Mouse (Mus musculus) CH12.LX (cell line): ENCODE data around the gene Fnip1. TPM values are rescaled to one million over a fixed set of nuclear protein-coding genes. Genes with fewer than 3 reads are reported as not detected.

Experiments
- DNase-seq: peaks from one replicate; pipeline ENCODE4 v3.0.0-alpha.2; 2013; ENCODE audit errors: extremely low read depth
- H3K27ac ChIP-seq: 2 replicates; pipeline ENCODE4 v1.5.1; 2012; ENCODE audit warnings: low read depth, mild to moderate bottlenecking, control low read depth, moderate library complexity; ENCODE audit not compliant: insufficient read depth
- H3K27me3 ChIP-seq: replicated peaks from 2 replicates; pipeline ENCODE3; 2012; ENCODE audit warnings: inconsistent platforms
- H3K36me3 ChIP-seq, 2 experiments: replicated peaks in 1 of 2; 2 replicates each; pipeline versions ENCODE3 to v1.6.1; 2012; ENCODE audit warnings: inconsistent platforms in 1 of 2, low read length in 1 of 2, mild to moderate bottlenecking in 1 of 2, mixed read lengths in 1 of 2, moderate library complexity in 1 of 2; ENCODE audit not compliant: control insufficient read depth in 1 of 2, insufficient read depth in 1 of 2
- H3K4me1 ChIP-seq, 2 experiments: 2 replicates each; pipeline ENCODE4 v1.6.1; 2012; ENCODE audit warnings: inconsistent platforms in 1 of 2, moderate library complexity in 1 of 2; ENCODE audit not compliant: insufficient read depth in 2 of 2, control insufficient read depth in 1 of 2
- H3K4me2 ChIP-seq: 2 replicates; pipeline ENCODE4 v1.6.1; 2012; ENCODE audit warnings: low read depth, mild to moderate bottlenecking, control low read depth; ENCODE audit not compliant: poor library complexity, insufficient read depth, severe bottlenecking
- H3K4me3 ChIP-seq, 3 experiments: fragments of 150-350 bp in 1 of 3; sonication (generic) in 1 of 3; replicated peaks in 1 of 3; 2 replicates each; pipeline versions ENCODE3 to v1.5.1; 2011 to 2012; ENCODE audit warnings: low read depth in 2 of 3, low read length in 2 of 3, mild to moderate bottlenecking in 2 of 3, moderate library complexity in 2 of 3, control low read depth in 1 of 3, improper control_type of control experiment in 1 of 3, inconsistent platforms in 1 of 3, mixed read lengths in 1 of 3; ENCODE audit not compliant: poor library complexity in 1 of 3
- H3K79me2 ChIP-seq: replicated peaks from 2 replicates; pipeline ENCODE4 v1.6.1; 2012; ENCODE audit warnings: mild to moderate bottlenecking, moderate library complexity; ENCODE audit not compliant: control insufficient read depth, poor library complexity, insufficient read depth, severe bottlenecking; ENCODE audit errors: extremely low read depth
- H3K9ac ChIP-seq: 2 replicates; pipeline ENCODE4 v1.6.1; 2012; ENCODE audit warnings: low read depth, mild to moderate bottlenecking, control low read depth, moderate library complexity; ENCODE audit not compliant: insufficient read depth
- H3K9me3 ChIP-seq: replicated peaks from 2 replicates; pipeline ENCODE3; 2012; ENCODE audit warnings: low read length, inconsistent platforms, mixed read lengths
- BHLHE40 ChIP-seq: IDR thresholded peaks from 2 replicates; pipeline ENCODE4 v1.6.1; 2011; ENCODE audit warnings: mild to moderate bottlenecking, low read depth, low read length, improper control_type of control experiment
- CHD2 ChIP-seq: IDR thresholded peaks from 2 replicates; pipeline ENCODE4 v1.6.1; 2011; ENCODE audit warnings: low read length, improper control_type of control experiment
- CTCF ChIP-seq, 2 experiments: IDR thresholded peaks in 1 of 2; conservative IDR thresholded peaks in 1 of 2; 2 replicates each; pipeline ENCODE4 v1.5.1; 2011 to 2012; ENCODE audit warnings: low read depth in 2 of 2, low read length in 2 of 2, improper control_type of control experiment in 1 of 2, inconsistent platforms in 1 of 2, mild to moderate bottlenecking in 1 of 2, moderate library complexity in 1 of 2
- ELF1 ChIP-seq: IDR thresholded peaks from 2 replicates; pipeline ENCODE4 v1.6.1; 2014; ENCODE audit warnings: low read depth, mild to moderate bottlenecking, inconsistent platforms, low read length, improper control_type of control experiment
- EP300 ChIP-seq: IDR thresholded peaks from 2 replicates; pipeline ENCODE4 v1.6.1; 2011; ENCODE audit warnings: low read length, improper control_type of control experiment
- HCFC1 ChIP-seq: IDR thresholded peaks from 2 replicates; pipeline ENCODE4 v1.6.1; 2012; ENCODE audit warnings: low read depth, mild to moderate bottlenecking, inconsistent platforms, low read length, improper control_type of control experiment
- IRF4 ChIP-seq: IDR thresholded peaks from 2 replicates; pipeline ENCODE4 v1.6.1; 2014; ENCODE audit warnings: low read depth, mild to moderate bottlenecking, inconsistent platforms, low read length, improper control_type of control experiment
- JUN ChIP-seq: IDR thresholded peaks from 2 replicates; pipeline ENCODE4 v1.6.1; 2011; ENCODE audit warnings: low read depth, mild to moderate bottlenecking, low read length, improper control_type of control experiment, moderate library complexity; ENCODE audit not compliant: insufficient read depth
- JUND ChIP-seq: conservative IDR thresholded peaks from 2 replicates; pipeline ENCODE4 v1.6.1; 2011; ENCODE audit warnings: low read depth, low read length, improper control_type of control experiment
- KAT2A ChIP-seq: IDR thresholded peaks from 2 replicates; pipeline ENCODE4 v1.6.1; 2012; ENCODE audit warnings: low read length, improper control_type of control experiment, inconsistent platforms; ENCODE audit not compliant: insufficient replicate concordance
- MAFK ChIP-seq: IDR thresholded peaks from 2 replicates; pipeline ENCODE4 v1.6.1; 2011; ENCODE audit warnings: low read length, improper control_type of control experiment; ENCODE audit not compliant: insufficient replicate concordance
- MAX ChIP-seq: IDR thresholded peaks from 2 replicates; pipeline ENCODE4 v1.6.1; 2011; ENCODE audit warnings: low read length, improper control_type of control experiment
- MEF2A ChIP-seq: IDR thresholded peaks from 2 replicates; pipeline ENCODE4 v1.6.1; 2014; ENCODE audit warnings: low read depth, mild to moderate bottlenecking, inconsistent platforms, low read length, improper control_type of control experiment, borderline replicate concordance
- MXI1 ChIP-seq: IDR thresholded peaks from 2 replicates; pipeline ENCODE4 v1.6.1; 2011; ENCODE audit warnings: mild to moderate bottlenecking, low read depth, low read length, improper control_type of control experiment
- MYC ChIP-seq: IDR thresholded peaks from 2 replicates; pipeline ENCODE4 v1.6.1; 2011; ENCODE audit warnings: low read depth, mild to moderate bottlenecking, improper control_type of control experiment, low read length
- NRF1 ChIP-seq: IDR thresholded peaks from 2 replicates; pipeline ENCODE4 v1.6.1; 2014; ENCODE audit warnings: low read depth, mild to moderate bottlenecking, inconsistent platforms, low read length, improper control_type of control experiment, moderate library complexity
- POLR2A ChIP-seq: IDR thresholded peaks from 2 replicates; pipeline ENCODE4 v1.6.1; 2011; ENCODE audit warnings: low read depth, mild to moderate bottlenecking, improper control_type of control experiment, low read length
- POLR2AphosphoS2 ChIP-seq: IDR thresholded peaks from 2 replicates; pipeline ENCODE4 v1.6.1; 2011; ENCODE audit warnings: low read depth, low read length, improper control_type of control experiment
- RAD21 ChIP-seq: IDR thresholded peaks from 2 replicates; pipeline ENCODE4 v1.6.1; 2011; ENCODE audit warnings: low read depth, mild to moderate bottlenecking, low read length, improper control_type of control experiment, moderate library complexity
- RCOR1 ChIP-seq: conservative IDR thresholded peaks from 2 replicates; pipeline ENCODE4 v1.6.1; 2012; ENCODE audit warnings: low read depth, mild to moderate bottlenecking, inconsistent platforms, low read length, improper control_type of control experiment
- SIN3A ChIP-seq: IDR thresholded peaks from 2 replicates; pipeline ENCODE4 v1.6.1; 2012; ENCODE audit warnings: low read length, improper control_type of control experiment, inconsistent platforms
- SMC3 ChIP-seq: IDR thresholded peaks from 2 replicates; pipeline ENCODE4 v1.6.1; 2011; ENCODE audit warnings: low read depth, low read length, improper control_type of control experiment
- TBP ChIP-seq: conservative IDR thresholded peaks from 2 replicates; pipeline ENCODE4 v1.6.1; 2011; ENCODE audit warnings: low read depth, low read length, improper control_type of control experiment
- UBTF ChIP-seq: IDR thresholded peaks from 2 replicates; pipeline ENCODE4 v1.6.1; 2012; ENCODE audit warnings: low read depth, mild to moderate bottlenecking, inconsistent platforms, low read length, improper control_type of control experiment, moderate library complexity
- USF1 ChIP-seq: IDR thresholded peaks from 2 replicates; pipeline ENCODE4 v1.6.1; 2014; ENCODE audit warnings: low read depth, mild to moderate bottlenecking, inconsistent platforms, low read length, improper control_type of control experiment
- ZC3H11A ChIP-seq: IDR thresholded peaks from 2 replicates; pipeline ENCODE4 v1.6.1; 2012; ENCODE audit warnings: low read depth, mild to moderate bottlenecking, inconsistent platforms, low read length, improper control_type of control experiment
- ZKSCAN1 ChIP-seq: IDR thresholded peaks from 2 replicates; pipeline ENCODE4 v1.6.1; 2012; ENCODE audit warnings: low read depth, inconsistent platforms, low read length, improper control_type of control experiment, borderline replicate concordance
- ZNF384 ChIP-seq: IDR thresholded peaks from 2 replicates; pipeline ENCODE4 v1.6.1; 2012; ENCODE audit warnings: low read depth, low read length, improper control_type of control experiment, inconsistent platforms
- dilution Hi-C: fragments of 300-500 bp; cut with MboI; formaldehyde crosslinking; loops from 2 replicates; pipeline ENCODE4 v1.14.3; 2020; ENCODE audit warnings: low sequenced_read_pairs; ENCODE audit not compliant: extremely low pct_unique_long_range_greater_than_20kb, extremely low pct_ligation_motif_present
- in situ Hi-C: fragments of 300-500 bp; cut with MboI; formaldehyde crosslinking; loops from 3 replicates; pipeline ENCODE4 v1.14.3; 2019; ENCODE audit warnings: low sequenced_read_pairs, low pct_ligation_motif_present, low pct_unique_long_range_greater_than_20kb, mixed read lengths
- polyA plus RNA-seq: library from polyadenylated mRNA; unstranded; fragments of >175 nt; gene quantifications from 2 replicates; pipeline ENCODE4 v1.2.1, GENCODE M21; 2012; ENCODE audit warnings: low read depth; ENCODE audit not compliant: insufficient read length
- total RNA-seq, 2 experiments: library from RNA; depleted of rRNA; stranded (reverse); fragments of 300-350 nt in 1 of 2; fragments of >200 nt in 1 of 2; gene quantifications; 2 replicates each; pipeline ENCODE4 v1.2.3; 2012 to 2014

Fnip1 gene
- total and polyA plus RNA-seq, 3 experiments = 15.4 to 24.5 (median 21.8) TPM

DNA sequence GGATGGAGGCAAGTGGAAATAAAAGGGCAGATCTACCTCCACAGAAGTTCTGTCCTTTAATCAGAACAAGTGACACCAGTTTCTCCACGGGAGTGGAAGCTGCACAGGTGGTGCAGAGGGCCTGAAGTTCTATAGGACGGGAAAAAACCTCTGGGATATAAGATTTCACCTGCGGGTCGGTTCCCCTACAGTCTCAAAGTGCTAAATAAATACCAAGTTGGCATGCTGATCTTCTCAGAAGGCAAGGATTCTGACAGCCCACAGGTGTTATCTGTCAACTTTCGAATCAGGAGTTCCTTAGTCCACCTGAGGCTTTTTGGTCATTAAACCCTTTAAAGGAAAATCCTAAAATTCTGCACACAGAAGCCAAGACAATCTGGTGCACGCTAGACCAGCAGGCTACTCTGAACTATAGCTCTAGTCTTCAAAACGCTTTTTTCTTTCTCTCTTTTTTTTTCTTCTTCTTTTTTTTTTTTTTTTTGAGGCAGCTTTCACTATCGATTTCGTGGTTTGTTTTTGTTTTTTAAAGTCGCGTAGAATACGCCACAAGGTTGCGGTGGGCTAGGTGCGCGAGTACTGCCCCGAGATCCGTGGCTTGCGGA lies 84.0 kb downstream of the Fnip1 start:
- Histone ChIP-seq H3K4me3 (peak overlapping the region; percentile 56 to 82 (median 67)), H3K27ac (peak overlapping the region; percentile 78), H3K36me3 (peaks cover 0 to 7% of the 10 kb centered on the region in 2 experiments), H3K4me2 (peak overlapping the region; percentile 92), H3K27me3 (no peaks in the 10 kb centered on the region), H3K9ac (peak overlapping the region; percentile 96), H3K9me3 (no peaks in the 10 kb centered on the region), H3K4me1 (peaks cover 5 to 48% of the 10 kb centered on the region in 2 experiments), H3K79me2 (peaks cover 34% of the 10 kb centered on the region)
- dilution Hi-C loops = no loop called here
- no peak for TF ChIP-seq MAX
- TF ChIP-seq JUN = no peak
- no peak for TF ChIP-seq CTCF (conservative IDR thresholded peaks at IDR 0.05 in 1 of 2, IDR thresholded peaks at IDR 0.05 in 1 of 2; ENCODE audit: low read depth in 2 of 2, low read length in 2 of 2)
- TF ChIP-seq SIN3A = peak; percentile 19; the same call in 1 of the 2 replicates
- TF ChIP-seq MYC = 0 out of 2 replicates have a peak, but pooled peaks have one; percentile 1
- peak; percentile 45; the same call in 1 of the 2 replicates for TF ChIP-seq MXI1
- TF ChIP-seq ZNF384 = peak; percentile 98
- in situ Hi-C loops = loop anchor here (10.0 kb wide), 1 partner anchor 343 kb away; the partner anchor contains the start of genes Hint1 and Lyrm7
- DNase-seq = peak; percentile 29

DNA sequence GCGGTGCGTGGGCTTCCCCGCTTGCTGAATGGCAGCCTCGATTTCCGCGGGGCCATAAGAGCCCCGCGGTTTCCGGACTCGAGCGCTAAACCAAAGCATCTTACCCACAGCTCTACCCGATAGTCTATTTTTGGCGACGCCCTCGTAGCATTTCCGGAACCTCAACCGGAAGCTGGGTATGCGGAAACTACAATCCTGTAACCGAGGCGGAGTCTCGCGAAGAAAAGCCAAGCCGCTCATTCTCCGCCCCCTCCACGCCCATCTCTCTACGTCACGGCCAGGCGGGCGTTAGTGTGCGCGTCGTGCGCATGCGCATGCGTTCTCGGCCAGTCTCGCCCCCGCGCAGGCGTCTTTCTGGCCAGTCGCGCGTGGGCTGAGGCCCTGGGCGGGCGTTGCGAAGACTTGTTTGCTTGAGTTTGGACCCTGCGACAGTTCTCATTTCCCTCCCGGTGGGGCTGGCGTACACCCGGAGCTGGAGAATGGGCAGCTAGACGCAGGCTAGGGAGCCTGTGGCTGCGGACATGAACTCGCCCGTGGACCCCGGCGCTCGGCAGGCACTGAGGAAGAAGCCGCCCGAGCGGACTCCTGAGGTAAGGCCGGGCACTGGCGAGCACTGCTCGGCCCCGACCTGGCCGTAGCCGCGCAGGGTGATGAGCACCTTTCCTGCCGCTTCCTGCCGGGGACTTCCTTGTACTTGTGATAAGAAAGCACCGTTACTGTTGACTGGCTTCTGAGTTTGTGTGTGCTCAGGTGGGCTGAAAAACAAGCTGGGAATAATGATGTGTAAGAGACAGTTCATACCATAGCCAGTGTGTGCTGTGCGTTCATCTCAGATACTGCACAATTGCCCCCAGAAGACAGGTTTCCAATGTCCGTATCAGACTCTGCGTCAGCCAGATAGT lies 84.8 kb downstream of the Fnip1 start, which contains the start of gene Rapgef6:
Gene Rapgef6 (plus strand): TSS at position 319 of the 902 bp plus-strand sequence.
- peak within 1 kb of the TSS; percentile 96 for H3K9ac ChIP-seq
- no peaks in the 10 kb centered on the region for H3K9me3 ChIP-seq
- H3K27ac ChIP-seq = peak within 1 kb of the TSS; percentile 78
- H3K4me1 ChIP-seq = peaks cover 8 to 56% of the 10 kb centered on the region in 2 experiments
- peak within 1 kb of the TSS; percentile 92 for H3K4me2 ChIP-seq
- peaks cover 36% of the 10 kb centered on the region for H3K79me2 ChIP-seq
- H3K36me3 ChIP-seq = peaks cover 0 to 7% of the 10 kb centered on the region in 2 experiments
- in situ Hi-C loops (loop anchor here (10.0 kb wide), 1 partner anchor 342 kb away; the partner anchor contains the start of genes Hint1 and Lyrm7), dilution Hi-C loops (no loop called here)
- H3K4me3 ChIP-seq = peak within 1 kb of the TSS; percentile 76 to 89 (median 82)
- no peaks in the 10 kb centered on the region for H3K27me3 ChIP-seq
- DNase-seq = peak; percentile 100
- TF ChIP-seq POLR2A (peak; percentile 99), POLR2AphosphoS2 (peak; percentile 96), KAT2A (peak; percentile 75; the same call in 1 of the 2 replicates), RAD21 (no peak), MAFK (no peak; the same call in 1 of the 2 replicates), MXI1 (peak; percentile 80), RCOR1 (no peak; the same call in 1 of the 2 replicates), CHD2 (peak; percentile 97), MAX (peak; percentile 86), MYC (0 out of 2 replicates have a peak, but pooled peaks have one; percentile 43), BHLHE40 (peak; percentile 69), CTCF (conservative IDR thresholded peaks at IDR 0.05 in 1 of 2, IDR thresholded peaks at IDR 0.05 in 1 of 2; ENCODE audit: low read depth in 2 of 2, low read length in 2 of 2) (no peak), JUND (no peak), HCFC1 (peak; percentile 81), SIN3A (peak; percentile 94), ZNF384 (no peak), UBTF (peak; percentile 89), EP300 (peak; percentile 65), ZKSCAN1 (no peak), TBP (peak; percentile 24; the same call in 1 of the 2 replicates), SMC3 (no peak), USF1 (no peak), NRF1 (peak; percentile 100), IRF4 (peak; percentile 75), ELF1 (peak; percentile 99), ZC3H11A (no peak), MEF2A (peak; percentile 100)
